Mouse (Mus musculus) midbrain, embryonic 11.5 days (tissue): ENCODE measurements around the gene Myocos. TPM values are rescaled to one million over a fixed set of nuclear protein-coding genes. Genes with fewer than 3 reads are reported as not detected.
A peak's percentile ranks its signal among the peaks of the same experiment; 100 is the strongest.
"Not testable (repeated sequence)": the region's sequence is repeated elsewhere in the genome, so short reads cannot be mapped to it uniquely, and the experiment has no call there.

Experiments
- ATAC-seq: fragments of 200-750 bp; cut with Nextera tagmentation; 2 replicates; pipeline ENCODE4 v1.8.0; 2017; ENCODE audit warnings: moderate TSS enrichment, moderate library complexity; ENCODE audit not compliant: low FRiP score
- DNase-seq: peaks from one replicate; pipeline ENCODE4 v3.0.0; 2015; ENCODE audit warnings: low spot score; ENCODE audit errors: missing footprints
- H3K27ac ChIP-seq: fragments of 300-500 bp; sonication (generic); 2 replicates; pipeline ENCODE4 v1.5.1; 2014; ENCODE audit warnings: low read depth, low read length
- H3K27me3 ChIP-seq: fragments of 300-500 bp; sonication (generic); 2 replicates; pipeline ENCODE4 v1.6.1; 2014; ENCODE audit warnings: mild to moderate bottlenecking, low read length, moderate library complexity, mixed read lengths; ENCODE audit not compliant: control insufficient read depth, insufficient read depth
- H3K36me3 ChIP-seq: fragments of 300-500 bp; sonication (generic); 2 replicates; pipeline ENCODE4 v1.6.1; 2014; ENCODE audit warnings: mild to moderate bottlenecking, low read length, moderate library complexity, mixed read lengths; ENCODE audit not compliant: control insufficient read depth, insufficient read depth
- H3K4me1 ChIP-seq: fragments of 300-500 bp; sonication (generic); 2 replicates; pipeline ENCODE4 v1.6.1; 2014; ENCODE audit warnings: low read length; ENCODE audit not compliant: control insufficient read depth, insufficient read depth
- H3K4me2 ChIP-seq: fragments of 300-500 bp; sonication (generic); 2 replicates; pipeline ENCODE4 v1.6.1; 2014; ENCODE audit warnings: mild to moderate bottlenecking, moderate library complexity
- H3K4me3 ChIP-seq: fragments of 300-500 bp; sonication (generic); 2 replicates; pipeline ENCODE4 v1.5.1; 2014; ENCODE audit warnings: low read depth, low read length
- H3K9ac ChIP-seq: fragments of 300-500 bp; sonication (generic); 2 replicates; pipeline ENCODE4 v1.6.1; 2014; ENCODE audit warnings: low read length
- H3K9me3 ChIP-seq: fragments of 300-500 bp; sonication (generic); 2 replicates; pipeline ENCODE4 v1.6.1; 2016; ENCODE audit warnings: low read length; ENCODE audit not compliant: control insufficient read depth
- WGBS: fragments of 180-500 bp; shearing (Covaris S2); extraction: QIAGEN DNeasy Blood & Tissue Kit; methylation state at CpG from one replicate; pipeline ENCODE4 v1.1.7; 2014; 5-methylcytosine and 5-hydroxymethylcytosine counted together
- polyA plus RNA-seq: library from polyadenylated mRNA; unstranded; fragments of >200 nt; fragmentation: Nextera tagmentation; extraction: Ambion mirVana; gene quantifications from 2 replicates; pipeline ENCODE4 v1.2.1, GENCODE M21; 2014

Myocos gene
- polyA plus RNA-seq, 1 experiment from 2014 or later = not detected

DNA sequence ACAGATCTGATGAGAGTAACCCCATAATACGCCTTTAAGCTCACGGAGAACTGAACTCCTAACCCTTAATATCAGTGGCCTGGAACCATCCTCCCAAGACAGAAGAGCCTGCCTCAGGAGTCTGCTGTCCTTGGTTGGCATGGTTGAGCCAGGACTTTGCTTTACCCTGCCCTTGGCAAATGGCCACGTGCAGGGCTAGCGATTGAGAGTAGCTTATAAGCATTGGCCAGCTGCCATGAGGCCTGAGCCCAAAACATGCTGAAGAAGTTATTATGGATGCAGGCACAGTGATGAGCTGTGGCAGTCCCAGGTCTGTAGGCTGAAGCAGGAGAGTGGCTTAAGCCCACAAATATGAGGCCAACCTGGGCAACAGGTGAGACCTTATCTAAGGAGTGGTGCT, 30.2 kb downstream of the Myocos start:
- not testable (repeated sequence) for H3K4me3 ChIP-seq, ATAC-seq, DNase-seq, H3K27ac ChIP-seq, H3K36me3 ChIP-seq, H3K9me3 ChIP-seq, H3K9ac ChIP-seq, H3K4me1 ChIP-seq, H3K27me3 ChIP-seq, H3K4me2 ChIP-seq
- 93% methylated on average over 4 of the region's 4 CpGs for WGBS

DNA sequence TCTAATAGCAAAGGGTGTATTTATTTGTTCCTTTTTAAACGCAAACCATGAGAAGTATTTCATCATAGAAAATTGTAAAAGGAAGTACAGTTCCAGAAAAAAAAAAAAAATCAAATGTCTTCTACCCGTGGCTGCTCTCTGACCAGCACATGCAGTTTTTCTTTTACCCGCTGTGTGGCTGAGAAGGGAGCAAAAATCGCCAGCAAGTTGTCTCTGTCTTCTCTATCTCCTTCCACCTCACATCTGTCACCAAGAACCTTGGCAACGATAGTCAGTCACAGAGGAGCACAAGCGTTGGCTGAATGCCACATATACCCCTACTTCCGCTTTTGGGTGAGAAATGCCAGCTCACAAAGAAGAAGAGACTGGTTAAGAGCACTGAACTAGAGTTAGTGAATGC, 32.8 kb downstream of the Myocos start:
- Histone ChIP-seq H3K27ac (no peak overlapping the region), H3K27me3 (no peaks in the 10 kb centered on the region), H3K4me1 (no peaks in the 10 kb centered on the region), H3K4me2 (no peak overlapping the region), H3K36me3 (no peaks in the 10 kb centered on the region), H3K4me3 (no peak overlapping the region), H3K9ac (no peak overlapping the region), H3K9me3 (no peaks in the 10 kb centered on the region)
- no peak for ATAC-seq
- no peak for DNase-seq
- 79% methylated on average over 7 of the region's 7 CpGs for WGBS

DNA sequence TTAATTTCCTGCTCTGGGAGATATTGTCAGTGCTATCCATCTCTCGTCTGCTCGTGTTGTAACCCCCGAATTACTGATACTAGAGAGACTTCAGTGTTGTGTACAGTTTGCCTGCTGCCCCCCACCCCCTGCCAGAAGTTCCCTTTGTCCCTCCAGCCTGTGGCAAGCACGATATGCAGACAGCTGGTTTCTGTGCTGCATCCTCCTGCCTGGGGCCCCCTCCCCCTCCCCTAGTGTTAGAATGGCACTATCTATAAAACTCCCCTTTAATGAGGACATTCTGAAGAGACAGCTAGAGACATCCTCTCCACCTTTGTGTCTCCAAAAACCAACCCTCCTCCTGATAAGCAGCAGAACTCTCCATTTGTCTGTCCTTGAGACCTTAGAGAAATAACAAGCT, 34.1 kb downstream of the Myocos start:
- Histone ChIP-seq H3K4me2 (no peak overlapping the region), H3K27ac (no peak overlapping the region), H3K9ac (no peak overlapping the region), H3K4me3 (no peak overlapping the region), H3K36me3 (no peaks in the 10 kb centered on the region), H3K4me1 (no peaks in the 10 kb centered on the region), H3K27me3 (no peaks in the 10 kb centered on the region), H3K9me3 (no peaks in the 10 kb centered on the region)
- WGBS = 63% methylated on average over 4 of the region's 4 CpGs
- DNase-seq = no peak
- no peak for ATAC-seq

DNA sequence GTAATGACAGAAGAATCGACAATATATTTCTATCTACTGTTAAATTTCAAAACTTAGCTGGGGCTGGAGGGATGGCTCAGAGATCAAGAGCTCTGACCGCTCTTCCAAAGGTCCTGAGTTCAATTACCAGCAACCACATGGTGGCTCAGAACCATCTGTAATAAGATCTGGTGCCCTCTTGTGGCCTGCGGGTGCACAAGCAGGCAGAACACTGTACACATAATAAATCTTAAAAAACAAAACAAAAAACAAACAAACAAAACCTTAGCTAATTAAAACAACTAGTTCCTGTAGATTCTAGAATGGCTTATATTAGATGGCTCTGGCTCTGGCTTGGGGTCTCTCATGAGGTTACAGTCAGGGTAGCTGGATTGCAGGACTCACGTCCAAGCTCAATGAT, 37.5 kb downstream of the Myocos start:
- ATAC-seq = no peak
- H3K4me1 ChIP-seq = no peaks in the 10 kb centered on the region

DNA sequence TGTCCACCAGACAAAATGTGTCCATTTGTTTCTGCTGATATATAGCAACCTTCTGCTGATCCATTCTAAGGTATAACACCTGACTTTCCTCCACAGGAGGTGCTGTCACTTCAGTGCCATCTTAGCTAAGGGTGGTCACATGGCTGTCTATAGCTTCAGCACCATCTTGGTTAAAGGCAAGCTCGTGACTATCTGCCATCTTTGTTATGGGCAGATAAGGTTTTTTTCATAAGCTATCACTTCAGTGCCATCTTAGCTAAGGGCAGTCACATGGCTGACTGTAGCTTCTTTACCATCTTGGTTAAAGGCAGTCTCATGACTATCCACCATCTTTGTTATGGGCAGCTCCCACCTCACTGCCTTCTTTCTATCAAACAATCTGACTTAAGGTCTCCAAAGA, 42.5 kb downstream of the Myocos start:
- Histone ChIP-seq H3K9me3 (no peaks in the 10 kb centered on the region), H3K4me1 (no peaks in the 10 kb centered on the region), H3K36me3 (no peaks in the 10 kb centered on the region), H3K4me3 (no peak overlapping the region), H3K9ac (no peak overlapping the region), H3K4me2 (no peak overlapping the region), H3K27ac (no peak overlapping the region), H3K27me3 (no peaks in the 10 kb centered on the region)
- ATAC-seq = peak; percentile 68; the same call in 1 of the 2 replicates
- DNase-seq = no peak
- WGBS = 78% methylated on average over 1 of the region's 1 CpGs

More for the DNA sequence above, 37.5 kb downstream of the Myocos start:
- DNase-seq = no peak
- no peak overlapping the region for H3K4me2 ChIP-seq
- H3K9me3 ChIP-seq = no peaks in the 10 kb centered on the region
- no peak overlapping the region for H3K4me3 ChIP-seq
- H3K27me3 ChIP-seq = no peaks in the 10 kb centered on the region
- no peak overlapping the region for H3K9ac ChIP-seq
- no peak overlapping the region for H3K27ac ChIP-seq
- no peaks in the 10 kb centered on the region for H3K36me3 ChIP-seq
- 69% methylated on average over 4 of the region's 4 CpGs for WGBS

DNA sequence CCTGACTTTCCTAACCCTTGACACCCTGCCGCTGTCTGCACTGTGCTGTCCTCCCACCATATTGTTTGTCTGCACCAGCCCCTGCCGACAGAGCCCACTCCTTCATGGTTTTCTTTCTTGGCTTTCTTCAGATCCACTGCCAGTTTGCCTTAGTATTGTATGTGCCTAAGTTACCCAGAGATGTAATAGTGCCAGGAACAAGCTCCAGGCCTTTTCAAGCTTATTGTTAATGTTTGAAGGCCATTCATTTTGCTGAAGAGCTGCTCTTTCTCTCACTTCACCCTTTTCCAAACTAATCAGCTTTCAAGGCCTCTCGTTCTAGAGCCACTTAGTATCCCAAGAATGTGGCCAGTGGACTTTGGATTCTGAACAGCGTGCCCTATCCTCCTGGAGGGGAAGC, 46.8 kb downstream of the Myocos start:
- 57% methylated on average over 4 of the region's 4 CpGs for WGBS

DNA sequence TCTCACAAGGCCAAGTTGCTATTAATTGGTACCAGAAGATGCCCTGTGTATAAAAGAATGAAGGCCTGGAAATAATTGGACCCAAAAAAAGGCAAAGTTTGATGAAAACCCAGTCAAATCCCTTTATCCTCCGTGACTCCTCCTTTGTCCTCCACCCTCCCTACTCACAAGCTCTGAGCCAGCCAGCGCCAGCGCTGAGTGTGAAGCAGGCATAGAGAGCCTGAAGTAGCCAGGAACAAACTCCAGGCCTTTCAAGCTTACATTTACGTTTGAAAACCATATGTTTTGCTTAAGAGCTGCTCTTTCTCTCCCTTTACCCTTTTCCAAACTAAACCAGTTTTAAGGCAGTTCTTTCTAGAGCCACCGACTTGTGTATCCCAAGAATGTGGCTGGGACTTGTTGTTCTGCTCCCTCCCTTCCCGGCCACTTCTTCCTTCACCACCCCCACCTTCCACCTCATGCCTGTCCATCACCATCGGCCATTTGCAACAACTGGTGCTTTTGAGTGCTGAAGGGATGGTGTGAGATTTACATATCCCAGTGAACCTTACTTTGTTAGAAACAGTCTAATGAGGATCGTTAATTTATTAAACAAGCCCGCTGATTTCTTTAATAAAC, 48.3 kb downstream of the Myocos start:
- peak; percentile 86 for DNase-seq
- Histone ChIP-seq H3K9me3 (no peaks in the 10 kb centered on the region), H3K9ac (no peak overlapping the region), H3K4me1 (peaks cover 2% of the 10 kb centered on the region; the same call in 1 of the 2 replicates), H3K4me3 (no peak overlapping the region), H3K4me2 (no peak overlapping the region), H3K27ac (peak overlapping the region; percentile 48; the same call in 1 of the 2 replicates), H3K36me3 (no peaks in the 10 kb centered on the region), H3K27me3 (no peaks in the 10 kb centered on the region)
- WGBS = 29% methylated on average over 9 of the region's 9 CpGs
- ATAC-seq = peak; percentile 83

More for the DNA sequence above, 46.8 kb downstream of the Myocos start:
- no peak for DNase-seq
- Histone ChIP-seq H3K9ac (no peak overlapping the region), H3K36me3 (no peaks in the 10 kb centered on the region), H3K4me1 (peaks cover 2% of the 10 kb centered on the region; the same call in 1 of the 2 replicates), H3K27ac (no peak overlapping the region), H3K4me2 (no peak overlapping the region), H3K9me3 (no peaks in the 10 kb centered on the region), H3K27me3 (no peaks in the 10 kb centered on the region), H3K4me3 (no peak overlapping the region)
- ATAC-seq = no peak

DNA sequence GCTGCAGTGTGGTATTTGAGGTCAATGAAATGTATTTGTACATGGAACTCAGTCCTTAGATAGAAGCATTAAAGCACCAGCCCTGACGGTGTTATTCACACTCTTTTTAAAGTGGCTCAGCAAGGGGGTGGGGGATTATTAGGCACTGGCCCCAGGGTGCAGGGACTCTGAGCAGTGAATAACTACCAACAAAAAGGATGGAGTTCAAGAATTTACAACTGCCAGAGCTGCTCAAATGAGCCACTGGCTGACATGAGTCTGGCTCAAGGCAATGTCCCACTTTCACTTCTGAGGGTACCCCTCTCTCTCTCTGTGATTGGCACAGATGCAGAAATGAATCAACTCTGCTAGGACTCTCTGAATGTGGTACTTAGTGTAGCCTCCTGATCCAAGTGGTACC, 49.9 kb downstream of the Myocos start:
- no peaks in the 10 kb centered on the region for H3K9me3 ChIP-seq
- DNase-seq = no peak
- H3K36me3 ChIP-seq = no peaks in the 10 kb centered on the region
- 8% methylated on average over 1 of the region's 1 CpGs for WGBS
- peaks cover 2% of the 10 kb centered on the region; the same call in 1 of the 2 replicates for H3K4me1 ChIP-seq
- no peak overlapping the region for H3K4me2 ChIP-seq
- no peak for ATAC-seq
- no peaks in the 10 kb centered on the region for H3K27me3 ChIP-seq
- H3K9ac ChIP-seq = no peak overlapping the region
- H3K27ac ChIP-seq = no peak overlapping the region
- no peak overlapping the region for H3K4me3 ChIP-seq

DNA sequence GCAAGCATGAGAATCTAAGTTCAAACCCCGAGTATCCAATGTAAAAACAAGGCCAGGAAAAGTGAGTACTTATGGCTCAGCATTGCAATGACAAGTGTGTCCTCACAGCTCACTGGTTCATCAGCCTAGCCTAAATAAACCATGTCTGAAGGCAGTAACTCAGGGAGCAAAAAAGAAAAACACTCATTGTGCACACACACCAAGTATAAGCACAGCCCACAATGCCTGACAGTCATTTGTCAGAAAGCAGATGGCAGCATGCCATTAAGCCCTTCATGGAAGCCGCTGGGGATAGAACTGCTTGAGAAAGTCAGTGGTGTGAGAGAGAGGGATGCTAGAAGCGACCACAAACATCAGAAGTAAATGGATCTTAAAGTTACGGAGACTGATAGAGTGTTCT, 56.7 kb downstream of the Myocos start:
- Histone ChIP-seq H3K9ac (no peak overlapping the region), H3K4me3 (no peak overlapping the region), H3K36me3 (0 out of 2 replicates have a peak, but pooled peaks cover 2% of the 10 kb centered on the region), H3K27me3 (no peaks in the 10 kb centered on the region), H3K27ac (no peak overlapping the region), H3K4me2 (no peak overlapping the region), H3K4me1 (no peaks in the 10 kb centered on the region), H3K9me3 (no peaks in the 10 kb centered on the region)
- no peak for DNase-seq
- 91% methylated on average over 4 of the region's 4 CpGs for WGBS
- ATAC-seq = no peak
